ENCODE assay signal across 8 mouse cellular contexts in the genomic region with DNA sequence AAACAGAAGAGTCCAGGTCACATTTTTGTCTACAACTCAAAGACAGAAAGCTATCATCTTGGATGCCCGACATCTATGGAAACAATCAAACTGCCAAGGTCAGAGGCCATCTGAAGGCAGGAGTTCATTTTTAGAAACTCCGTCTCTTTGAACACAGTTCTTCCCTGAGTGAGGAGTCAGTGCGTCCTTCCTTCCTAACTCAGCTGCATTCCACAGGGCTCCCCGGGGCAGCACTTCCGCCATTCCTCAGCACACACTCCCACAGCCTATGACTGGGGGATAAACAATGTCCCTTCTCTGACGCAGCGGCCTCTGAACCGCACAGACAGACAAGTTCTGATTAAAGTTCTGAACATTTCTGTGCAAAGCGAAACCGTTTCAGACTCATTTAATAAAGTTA. TPM values are rescaled to one million over a fixed set of nuclear protein-coding genes. Genes with fewer than 3 reads are reported as not detected.
A peak's percentile ranks its signal among the peaks of the same experiment; 100 is the strongest.
DNase-seq lines count a peak whose midpoint lies in the region; ATAC-seq lines count a peak whose summit lies in the region.

No protein-coding gene starts in this region.

- WGBS in heart, embryonic 12.5 days = 10% methylated on average over 10 of the region's 10 CpGs
- 17% methylated on average over 10 of the region's 10 CpGs for WGBS in kidney, embryonic 14.5 days

- no peak overlapping the region for H3K9ac ChIP-seq in heart, embryonic 12.5 days
- no peak overlapping the region for H3K9ac ChIP-seq in kidney, embryonic 14.5 days (ENCODE audit: low read depth, low read length)

- DNase-seq in urinary bladder, postnatal 14 days (ENCODE audit: low spot score) = peak; percentile 55
- DNase-seq in urinary bladder, postnatal 10 days (ENCODE audit: low spot score) = no peak
- DNase-seq in lung, postnatal 14 days = peak; percentile 69
- no peak for DNase-seq in right cerebral cortex, postnatal 4 days
- DNase-seq in cerebellum, adult 8-10 months = no peak
- no peak for DNase-seq in c-Kit-positive CD71-positive TER-119-positive erythroid progenitor cells, embryonic 14.5 days (ENCODE audit: low spot score)

- ATAC-seq in heart, embryonic 12.5 days (ENCODE audit: insufficient number of reproducible peaks, low FRiP score) = peak; percentile 82; the same call in 1 of the 2 replicates
- peak; percentile 90 for ATAC-seq in kidney, embryonic 14.5 days (ENCODE audit: low FRiP score, low TSS enrichment)

- peak overlapping the region; percentile 85 for H3K27ac ChIP-seq in heart, embryonic 12.5 days (ENCODE audit: poor library complexity, severe bottlenecking)
- H3K27ac ChIP-seq in kidney, embryonic 14.5 days (ENCODE audit: low read depth, low read length) = peak overlapping the region; percentile 76

- no peaks in the 10 kb centered on the region for H3K27me3 ChIP-seq in heart, embryonic 12.5 days (replicated peaks)
- H3K27me3 ChIP-seq in kidney, embryonic 14.5 days (ENCODE audit: control insufficient read depth, insufficient read depth, low read length) = no peaks in the 10 kb centered on the region

- H3K36me3 ChIP-seq in heart, embryonic 12.5 days = peaks cover 78% of the 10 kb centered on the region
- H3K36me3 ChIP-seq in kidney, embryonic 14.5 days (ENCODE audit: control insufficient read depth, insufficient read depth, low read length) = peaks cover 77% of the 10 kb centered on the region

- H3K9me3 ChIP-seq in heart, embryonic 12.5 days (replicated peaks) = no peaks in the 10 kb centered on the region
- H3K9me3 ChIP-seq in kidney, embryonic 14.5 days (ENCODE audit: control insufficient read depth, low read length) = no peaks in the 10 kb centered on the region

- peak overlapping the region; percentile 31 for H3K4me2 ChIP-seq in heart, embryonic 12.5 days
- no peak overlapping the region for H3K4me2 ChIP-seq in kidney, embryonic 14.5 days (replicated peaks; ENCODE audit: low read depth, low read length)

- H3K4me1 ChIP-seq in heart, embryonic 12.5 days (replicated peaks) = peaks cover 28% of the 10 kb centered on the region
- peaks cover 17% of the 10 kb centered on the region for H3K4me1 ChIP-seq in kidney, embryonic 14.5 days (ENCODE audit: control insufficient read depth, insufficient read depth, low read length)

- H3K4me3 ChIP-seq in heart, embryonic 12.5 days = no peak overlapping the region
- H3K4me3 ChIP-seq in kidney, embryonic 14.5 days (ENCODE audit: low read length) = no peak overlapping the region

RNA-seq across cellular contexts. Expression of gene Gnpnat1, which starts 58.9 kb away (rescaled TPM):
- polyA plus RNA-seq in heart, embryonic 12.5 days (2016; fragmentation: Nextera tagmentation; extraction: Ambion mirVana) = 30.5 and 33.0 TPM in 2 replicates
- polyA plus RNA-seq in kidney, embryonic 14.5 days (2014; fragmentation: Nextera tagmentation; extraction: Ambion mirVana) = 56.3 and 74.5 TPM in 2 replicates

Comparison
In these comparisons a context has a peak if more than half of its experiments do, and no peak if none do; other contexts are left out.
1. DNase-seq: peak in urinary bladder, postnatal 14 days (single experiment) and lung, postnatal 14 days (single experiment); none in urinary bladder, postnatal 10 days (single experiment), right cerebral cortex, postnatal 4 days (single experiment), cerebellum, adult 8-10 months (single experiment) and c-Kit-positive CD71-positive TER-119-positive erythroid progenitor cells, embryonic 14.5 days (single experiment).